Mouse (Mus musculus): ENCODE data around the gene Morn4.

Morn4 gene

GRCm38 (mm10) chr19:42086166-42086565, at the start of gene Morn4:
Morn4 (minus strand) TSS chr19:42086357.
- peak; percentile 87 for DNase-seq

GRCm38 (mm10) chr19:42135070-42135469, 48.9 kb upstream of the Morn4 start:
- no peak for DNase-seq

DNA sequence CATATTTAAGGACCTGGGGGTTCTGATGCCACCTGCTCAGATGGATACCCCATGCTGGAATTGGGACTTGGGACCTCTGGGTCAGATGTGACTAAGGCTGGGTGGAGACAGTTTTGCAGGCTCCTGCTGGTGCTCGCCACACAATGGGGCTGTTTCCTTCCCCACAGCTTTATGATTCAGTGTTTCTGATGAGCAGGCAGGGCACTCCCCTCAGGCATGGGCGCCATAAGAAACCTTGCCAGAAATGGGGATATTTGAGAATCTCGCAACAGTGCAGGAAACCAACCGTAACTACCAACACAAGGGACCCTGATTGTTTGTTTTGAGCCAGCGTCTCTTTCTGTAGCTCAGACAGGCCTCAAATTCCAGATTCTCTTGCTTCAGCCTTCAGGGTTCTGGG, 44.9 kb upstream of the Morn4 start:
- no peak for DNase-seq

GRCm38 (mm10) chr19:42130294-42130606, 44.1 kb upstream of the Morn4 start:
- no peak for DNase-seq

- DNase-seq = no peak
Measured at GRCm38 (mm10) chr19:42129509-42130293, 43.5 kb upstream of the Morn4 start.

GRCm38 (mm10) chr19:42128787-42129508, 42.8 kb upstream of the Morn4 start, which contains the start of gene Avpi1:
Avpi1 (minus strand) TSS chr19:42129059.
- peak; percentile 99 for DNase-seq

DNA sequence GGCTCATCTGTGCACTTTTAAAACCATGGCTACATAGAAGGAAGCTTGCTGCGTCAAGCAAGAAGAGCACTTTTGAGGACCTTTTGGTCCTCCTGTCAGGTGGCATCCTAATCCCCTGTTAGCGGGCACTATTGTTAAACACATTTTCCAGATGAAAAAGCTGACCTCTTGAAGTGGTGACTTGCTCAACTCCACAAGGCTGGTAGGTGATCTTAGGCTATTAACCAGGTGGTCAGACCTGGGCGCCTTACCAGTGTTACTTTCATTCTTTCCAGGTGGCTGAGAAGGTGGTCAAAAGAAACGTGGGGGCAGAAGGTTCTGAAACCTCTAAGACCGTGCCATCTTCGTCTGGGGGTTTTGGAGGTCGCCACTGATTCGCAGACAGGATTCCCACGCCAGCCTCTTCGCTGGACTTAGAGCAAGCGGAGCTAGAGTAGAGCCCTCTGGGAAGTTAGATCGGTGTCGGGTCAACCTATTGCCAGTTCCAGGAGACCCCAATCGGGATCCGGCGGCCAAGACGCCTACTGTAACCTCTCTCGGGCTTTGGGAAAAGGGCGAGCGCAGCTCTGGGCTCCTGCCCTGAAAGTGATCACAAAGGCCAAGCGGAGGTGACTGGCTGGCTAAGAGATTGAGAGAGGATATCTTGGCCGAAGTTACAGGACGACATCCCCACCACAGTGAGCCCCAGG, 42.0 kb upstream of the Morn4 start:
- no peak for DNase-seq

DNA sequence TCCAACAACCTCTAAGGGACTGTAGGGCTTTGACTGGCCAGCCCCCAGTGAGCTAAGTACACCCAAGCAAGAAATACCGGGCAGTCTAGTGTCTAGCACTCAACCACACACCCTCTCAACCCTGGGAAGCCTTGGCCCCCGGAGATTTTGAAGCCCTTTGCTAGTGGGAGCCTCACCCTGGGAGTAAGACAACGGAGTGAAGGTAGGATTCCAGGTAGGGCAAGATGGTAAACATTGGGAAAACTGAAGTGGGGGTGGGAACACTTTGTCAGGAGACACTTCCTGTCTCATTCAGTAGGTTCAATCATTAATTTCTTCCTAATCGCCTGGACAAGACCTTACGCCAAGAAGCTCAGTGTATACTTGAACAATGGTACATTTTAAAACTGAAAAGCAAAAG, 40.9 kb upstream of the Morn4 start:
- DNase-seq = no peak

- DNase-seq = no peak
Measured at GRCm38 (mm10) chr19:42126219-42126605, 40.1 kb upstream of the Morn4 start.

GRCm38 (mm10) chr19:42125501-42126218, 39.5 kb upstream of the Morn4 start:
- DNase-seq = no peak

GRCm38 (mm10) chr19:42124684-42125083, 38.5 kb upstream of the Morn4 start:
- DNase-seq = no peak

GRCm38 (mm10) chr19:42120451-42120850, 34.3 kb upstream of the Morn4 start:
- no peak for DNase-seq

DNA sequence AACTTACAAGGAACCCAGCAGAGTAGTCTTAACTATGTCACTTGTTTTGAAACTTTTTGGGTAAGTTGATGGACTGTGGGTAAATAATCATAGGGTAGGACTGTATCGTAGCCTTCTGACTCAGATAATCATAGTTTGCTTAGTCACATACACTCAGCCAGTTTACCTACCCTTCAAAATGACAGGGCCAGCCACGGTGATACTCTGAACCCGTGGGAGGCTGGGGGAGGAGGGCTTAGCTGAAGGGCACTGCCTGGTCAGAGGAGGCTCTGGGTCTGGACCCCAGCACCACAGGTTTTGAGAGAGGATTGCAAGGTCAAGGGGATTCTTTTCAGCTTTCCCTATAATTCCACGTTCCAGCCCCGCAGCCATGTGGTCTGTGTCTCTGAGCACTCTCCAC, 32.4 kb upstream of the Morn4 start:
- no peak for DNase-seq

GRCm38 (mm10) chr19:42118142-42118541, 32.0 kb upstream of the Morn4 start:
- DNase-seq = no peak

- no peak for DNase-seq
Measured at GRCm38 (mm10) chr19:42115783-42116335, 29.7 kb upstream of the Morn4 start.

DNA sequence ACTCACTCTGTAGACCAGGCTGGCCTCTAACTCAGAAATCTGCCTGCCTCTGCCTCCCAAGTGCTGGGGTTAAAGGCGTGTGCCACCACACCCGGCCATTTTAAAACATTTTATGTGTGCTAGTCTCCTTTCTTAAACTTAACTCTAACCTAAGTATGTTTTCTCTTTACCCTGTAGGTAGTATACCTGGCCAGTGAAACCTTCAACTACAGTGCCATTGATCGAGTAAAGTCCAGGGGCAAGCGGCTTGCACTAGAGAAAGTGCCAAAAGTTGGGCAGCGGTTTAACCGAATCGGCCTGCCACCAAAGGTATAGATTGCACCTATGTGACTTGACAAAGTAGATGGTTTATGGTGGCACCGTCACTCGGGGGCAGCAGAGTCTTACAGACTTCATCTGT, 18.5 kb upstream of the Morn4 start:
- no peak for DNase-seq

DNA sequence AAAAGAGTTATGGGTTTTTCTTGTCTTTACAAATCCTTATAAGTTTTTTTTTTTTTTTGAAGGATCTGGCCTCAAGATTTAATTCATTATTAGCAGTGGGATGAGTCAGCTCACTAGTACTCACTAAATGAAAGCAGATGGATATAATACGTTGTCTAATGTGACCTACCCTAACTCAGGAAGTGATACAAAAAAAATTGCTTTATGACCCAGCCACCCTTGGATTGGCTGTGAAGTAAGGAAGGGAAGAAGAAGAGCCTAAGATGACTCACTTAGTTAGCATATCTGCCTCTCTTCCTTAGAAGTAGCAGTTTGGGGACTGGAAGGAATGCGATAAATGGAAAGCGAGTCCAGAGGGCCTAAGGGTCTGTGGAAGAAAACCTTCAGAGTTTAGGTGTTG, 13.2 kb upstream of the Morn4 start:
- DNase-seq = no peak

- DNase-seq = no peak
Measured at GRCm38 (mm10) chr19:42090637-42091141, 4.5 kb upstream of the Morn4 start.

- peak; percentile 98 for DNase-seq
Measured at GRCm38 (mm10) chr19:42089748-42090595, 3.8 kb upstream of the Morn4 start, which contains the start of gene Pi4k2a. Pi4k2a (plus strand) TSS chr19:42090470.

- DNase-seq = peak; percentile 70
Measured at GRCm38 (mm10) chr19:42089103-42089747, 3.1 kb upstream of the Morn4 start.

DNA sequence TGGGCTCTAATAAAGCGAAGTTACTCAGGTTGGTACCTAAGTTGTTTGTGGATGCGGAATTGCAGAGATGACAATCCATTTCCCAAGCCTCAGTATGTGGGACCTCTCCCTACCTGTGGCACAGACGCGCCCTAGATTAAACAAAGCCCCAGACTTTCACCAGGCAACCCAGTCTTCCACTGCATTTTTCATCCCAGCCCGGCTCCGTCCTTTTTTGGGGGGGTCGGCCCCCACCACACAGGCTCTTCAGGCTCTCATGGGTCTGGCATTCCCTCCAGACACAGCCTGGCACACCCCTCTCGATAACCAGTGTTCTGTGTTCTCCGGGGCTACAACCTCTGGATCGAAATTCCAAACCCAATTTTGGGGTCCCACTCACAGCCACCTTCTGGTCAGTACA, 467 bp downstream of the Morn4 start:
- no peak for DNase-seq
